Mouse (Mus musculus) megakaryocyte, embryonic 14.5 days (primary cell): Measurements from ENCODE around the gene Plin4.

ENCODE experiments used
- FLI1 ChIP-seq: IDR thresholded peaks from 2 replicates; pipeline ENCODE4 v1.6.1; 2012; ENCODE audit warnings: low read length, inconsistent platforms, mixed read lengths
- GATA1 ChIP-seq: IDR thresholded peaks from 3 replicates; pipeline ENCODE4 v1.6.1; 2012; ENCODE audit warnings: mixed read lengths, low read length, inconsistent platforms, borderline replicate concordance

- TF ChIP-seq GATA1 = no peak
- no peak for TF ChIP-seq FLI1
These were observed 43.2 kb downstream of the Plin4 start for GRCm38 (mm10) chr17:56066451-56066850.
